Mouse (Mus musculus) B cell, adult 2 months (primary cell): ENCODE results near the gene Slc13a2.

ENCODE experiments used
- DNase-seq, 2 experiments: peaks; one replicate each; pipeline ENCODE4 v3.0.0; 2022

The Slc13a2 gene

DNA sequence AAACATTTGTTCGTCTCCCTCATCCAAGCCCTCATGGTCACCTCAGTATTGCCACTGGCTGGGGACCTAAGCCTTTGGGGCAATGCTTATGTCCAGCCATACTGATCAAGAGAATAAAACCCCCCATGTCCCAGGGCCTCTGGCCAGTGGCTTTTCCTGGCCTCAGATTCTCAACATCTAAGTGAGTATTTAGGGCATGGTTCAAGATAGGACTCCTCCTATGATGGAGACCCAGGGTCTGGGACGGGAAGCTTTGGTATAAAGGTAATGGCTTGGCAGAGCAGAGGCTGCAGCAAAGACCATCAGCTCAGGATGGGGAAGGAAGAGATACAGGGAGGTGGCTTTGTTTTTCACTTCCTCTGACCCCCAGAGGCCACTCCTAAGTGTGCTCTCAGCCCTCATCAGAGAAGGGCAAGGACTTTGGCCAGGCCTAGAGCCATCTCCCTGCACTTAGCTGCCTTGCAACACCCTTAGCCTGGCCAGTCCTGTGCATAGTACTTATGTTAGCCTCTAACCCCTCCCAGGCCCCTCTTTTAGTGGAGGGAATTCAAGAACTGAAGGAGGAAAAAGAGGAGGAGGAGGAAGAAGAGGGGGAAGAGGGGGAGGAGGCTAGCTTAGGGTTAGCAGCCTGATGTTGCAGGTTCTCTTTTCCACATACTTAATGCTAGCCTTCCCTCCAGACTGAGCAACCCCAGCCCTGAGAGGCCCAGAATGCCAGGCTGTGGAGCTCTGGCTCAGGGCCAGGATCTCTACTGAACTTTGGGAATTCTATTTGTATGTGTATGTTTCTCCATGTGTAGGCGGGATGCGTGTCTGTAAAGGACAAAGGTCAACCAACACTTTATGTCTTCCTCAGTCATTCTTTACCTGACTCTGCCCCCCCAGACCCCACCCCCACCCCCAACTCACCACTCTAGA, 72.3 kb downstream of the Slc13a2 start:
- peak in 1 of 2 experiments; percentile 23 for DNase-seq

DNA sequence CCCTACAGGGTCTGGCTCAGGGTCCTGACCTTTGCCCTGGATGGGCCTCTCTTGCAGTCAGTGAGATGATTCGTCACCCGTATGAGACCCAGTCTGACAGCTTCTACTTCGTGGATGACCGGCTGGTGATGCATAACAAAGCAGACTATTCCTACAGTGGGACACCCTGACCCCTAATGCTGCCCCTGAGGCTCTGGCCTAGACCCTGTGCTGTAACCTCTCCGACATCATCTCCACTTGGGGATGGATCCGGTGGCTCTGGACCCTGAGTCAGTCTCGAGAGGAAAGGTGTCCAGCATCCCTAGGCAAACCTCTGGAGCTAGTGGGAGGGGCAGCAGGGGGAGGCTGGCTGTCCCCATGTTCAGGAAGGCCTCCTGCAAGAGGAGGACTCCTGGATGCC, 73.5 kb downstream of the Slc13a2 start:
- DNase-seq, result no peak

DNA sequence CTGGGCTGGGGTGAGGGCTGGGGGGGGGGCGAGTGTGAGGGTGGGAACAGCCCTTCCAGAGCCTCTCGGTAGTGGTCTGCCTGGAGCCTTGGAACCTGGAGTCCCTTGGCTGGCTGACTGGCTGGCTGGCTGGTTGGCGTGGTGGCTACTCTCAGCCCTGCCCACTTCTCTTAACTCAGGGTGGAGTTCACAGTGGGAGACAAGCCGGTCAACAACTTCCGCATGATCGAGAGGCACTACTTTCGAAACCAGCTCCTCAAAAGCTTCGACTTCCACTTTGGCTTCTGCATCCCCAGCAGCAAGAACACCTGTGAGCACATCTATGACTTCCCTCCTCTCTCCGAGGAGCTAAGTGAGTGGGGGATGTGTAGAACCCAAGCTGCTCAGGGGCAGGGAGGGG, 74.1 kb downstream of the Slc13a2 start:
- DNase-seq, result no peak
